ENCODE assay signal across 26 mouse cellular contexts in the genomic region with DNA sequence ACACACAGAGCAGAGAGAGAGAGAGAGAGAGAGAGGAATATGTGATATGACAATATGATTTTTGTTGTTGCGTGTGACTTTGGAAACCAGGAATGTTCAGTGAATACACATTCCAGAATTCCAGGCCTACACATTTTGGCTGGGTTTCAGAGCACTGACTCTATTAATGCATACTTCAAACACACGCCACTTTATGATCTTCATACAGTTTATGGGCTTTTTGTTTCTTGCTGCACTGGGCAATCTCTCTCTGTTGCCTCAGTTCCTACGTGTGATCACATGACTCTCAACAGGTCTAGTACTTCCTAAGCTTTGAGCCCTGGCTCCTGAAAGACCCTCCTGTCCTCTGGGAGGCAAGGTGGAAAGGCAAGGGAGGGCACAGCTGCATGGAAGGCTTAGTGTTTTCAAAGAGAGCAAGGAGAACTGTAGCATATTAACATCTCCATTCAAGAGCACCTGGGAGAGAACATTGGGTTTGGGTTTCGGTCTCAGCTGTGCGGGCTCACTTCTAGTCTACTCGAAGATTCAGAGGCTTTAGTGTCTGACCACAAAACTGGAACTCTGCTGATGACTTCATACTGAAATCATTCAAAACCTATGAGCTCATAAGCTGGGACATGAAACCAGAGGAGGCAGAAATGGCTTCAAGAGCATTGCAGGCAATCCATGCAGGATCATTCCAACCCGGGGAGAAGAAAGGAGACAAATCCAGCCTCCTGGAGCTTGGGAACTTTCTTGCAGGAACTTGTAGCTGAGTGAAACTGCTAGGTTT.
A peak's percentile ranks its signal among the peaks of the same experiment; 100 is the strongest.
DNase-seq lines count a peak whose midpoint lies in the region; ATAC-seq and TF ChIP-seq lines count a peak whose summit lies in the region.
"Had no signal": no experiment of that assay in that cellular context is flagged by ENCODE, and none has a peak within 500 bp of the region (broad histone marks: within the 10 kb centered on the region; RNA-seq: fewer than 3 reads in every experiment).

No protein-coding gene starts in this region.

- DNase-seq in limb, embryonic 10.5 days (ENCODE audit: low spot score): no peak
- peak; percentile 7 for DNase-seq in neural tube, embryonic 10.5 days (ENCODE audit: extremely low spot score, low spot score)
- peak; percentile 69 for DNase-seq in embryonic facial prominence, embryonic 14.5 days (ENCODE audit: low spot score)
- no peak for DNase-seq in adrenal gland, postnatal 14 days
- DNase-seq in spleen, adult 18-20 months: no peak
- DNase-seq: adrenal gland, postnatal 25 days; cerebellum, adult 18-20 months; cerebellum, postnatal 14 days; heart, postnatal 10 days; kidney, postnatal 4 days; left cerebral cortex, postnatal 4 days; liver, postnatal 0 days; midbrain, embryonic 14.5 days; right cerebral cortex, adult 18-20 months; thymus, adult 18-20 months; thymus, postnatal 25 days had no signal

- 73% methylated on average over 7 of the region's 7 CpGs for WGBS in limb, embryonic 12.5 days
- 87% methylated on average over 7 of the region's 7 CpGs for WGBS in limb, embryonic 10.5 days
- 87% methylated on average over 7 of the region's 7 CpGs for whole genome bisulfite sequencing in neural tube, embryonic 15.5 days
- WGBS in embryonic facial prominence, embryonic 14.5 days: 65% methylated on average over 7 of the region's 7 CpGs

- H3ac ChIP-seq in myocyte (ENCODE audit: control insufficient read depth, insufficient read length): no peak overlapping the region

- H3K36me3 ChIP-seq in limb, embryonic 12.5 days: no peaks in the 10 kb centered on the region
- H3K36me3 ChIP-seq in limb, embryonic 10.5 days: no peaks in the 10 kb centered on the region
- H3K36me3 ChIP-seq in neural tube, embryonic 15.5 days: no peaks in the 10 kb centered on the region
- H3K36me3 ChIP-seq in embryonic facial prominence, embryonic 14.5 days (ENCODE audit: control insufficient read depth, insufficient read depth, low read length): no peaks in the 10 kb centered on the region
- H3K36me3 ChIP-seq in myocyte (ENCODE audit: control insufficient read depth, insufficient read depth): no peaks in the 10 kb centered on the region
- H3K36me3 ChIP-seq: forebrain, embryonic 10.5 days; forebrain, embryonic 15.5 days; heart, embryonic 13.5 days; liver, embryonic 12.5 days had no signal

- no peak for ATAC-seq in limb, embryonic 12.5 days (ENCODE audit: insufficient number of reproducible peaks, insufficient read depth, low FRiP score, low TSS enrichment, low read depth)
- ATAC-seq in neural tube, embryonic 15.5 days (ENCODE audit: low FRiP score): no peak
- ATAC-seq in embryonic facial prominence, embryonic 14.5 days (ENCODE audit: low read depth): peak; percentile 28
- ATAC-seq: forebrain, embryonic 15.5 days; intestine, postnatal 0 days; liver, embryonic 12.5 days; liver, postnatal 0 days had no signal

- no peak overlapping the region for H3K4me3 ChIP-seq in limb, embryonic 12.5 days (replicated peaks)
- H3K4me3 ChIP-seq in limb, embryonic 10.5 days: no peak overlapping the region
- H3K4me3 ChIP-seq in neural tube, embryonic 15.5 days (replicated peaks): no peak overlapping the region
- H3K4me3 ChIP-seq in embryonic facial prominence, embryonic 14.5 days (ENCODE audit: low read depth, low read length): no peak overlapping the region
- H3K4me3 ChIP-seq in myocyte: no peak overlapping the region
- H3K4me3 ChIP-seq: forebrain, embryonic 10.5 days; forebrain, embryonic 15.5 days; heart, embryonic 13.5 days; liver, embryonic 12.5 days had no signal

- H3K27me3 ChIP-seq in limb, embryonic 12.5 days: no peaks in the 10 kb centered on the region
- H3K27me3 ChIP-seq in limb, embryonic 10.5 days (ENCODE audit: low read depth, poor library complexity, severe bottlenecking): no peaks in the 10 kb centered on the region
- H3K27me3 ChIP-seq in neural tube, embryonic 15.5 days (replicated peaks): no peaks in the 10 kb centered on the region
- no peaks in the 10 kb centered on the region for H3K27me3 ChIP-seq in embryonic facial prominence, embryonic 14.5 days (replicated peaks; ENCODE audit: control insufficient read depth, insufficient read depth, low read length)
- no peaks in the 10 kb centered on the region for H3K27me3 ChIP-seq in myocyte (ENCODE audit: control insufficient read depth, insufficient read depth, insufficient read length)
- H3K27me3 ChIP-seq: forebrain, embryonic 15.5 days; heart, embryonic 13.5 days; liver, embryonic 12.5 days had no signal

- H3K79me2 ChIP-seq in myocyte (ENCODE audit: control insufficient read depth, insufficient read depth): no peaks in the 10 kb centered on the region

- no peak overlapping the region for H3K4me2 ChIP-seq in limb, embryonic 12.5 days
- H3K4me2 ChIP-seq in neural tube, embryonic 15.5 days: no peak overlapping the region
- H3K4me2 ChIP-seq in embryonic facial prominence, embryonic 14.5 days (ENCODE audit: low read depth, low read length): no peak overlapping the region
- H3K4me2 ChIP-seq in myocyte (ENCODE audit: low read depth): peak overlapping the region; percentile 22
- H3K4me2 ChIP-seq: forebrain, embryonic 15.5 days; heart, embryonic 13.5 days; hindbrain, embryonic 14.5 days; liver, embryonic 12.5 days had no signal

- TF ChIP-seq POLR2A in myocyte (IDR thresholded peaks at IDR 0.05; ENCODE audit: insufficient read length, low read depth): no peak

- H3K27ac ChIP-seq in limb, embryonic 12.5 days: 0 out of 2 replicates have a peak overlapping the region, but pooled peaks have one; percentile 20
- H3K27ac ChIP-seq in limb, embryonic 10.5 days: no peak overlapping the region
- H3K27ac ChIP-seq in neural tube, embryonic 15.5 days (replicated peaks): no peak overlapping the region
- peak overlapping the region; percentile 56 for H3K27ac ChIP-seq in embryonic facial prominence, embryonic 14.5 days (replicated peaks; ENCODE audit: low read depth, low read length)
- H3K27ac ChIP-seq: forebrain, embryonic 10.5 days; forebrain, embryonic 15.5 days; heart, embryonic 13.5 days; hindbrain, embryonic 14.5 days; liver, embryonic 12.5 days; stomach, postnatal 0 days had no signal

- no peaks in the 10 kb centered on the region for H3K9me3 ChIP-seq in limb, embryonic 12.5 days
- no peaks in the 10 kb centered on the region for H3K9me3 ChIP-seq in limb, embryonic 10.5 days (replicated peaks)
- H3K9me3 ChIP-seq in neural tube, embryonic 15.5 days (replicated peaks): no peaks in the 10 kb centered on the region
- H3K9me3 ChIP-seq in embryonic facial prominence, embryonic 14.5 days (ENCODE audit: control insufficient read depth, low read length): no peaks in the 10 kb centered on the region
- H3K9me3 ChIP-seq: forebrain, embryonic 10.5 days; forebrain, embryonic 15.5 days; heart, embryonic 13.5 days; liver, embryonic 12.5 days had no signal

- peaks cover 16% of the 10 kb centered on the region for H3K4me1 ChIP-seq in limb, embryonic 12.5 days (replicated peaks)
- H3K4me1 ChIP-seq in limb, embryonic 10.5 days: peaks cover 13% of the 10 kb centered on the region
- no peaks in the 10 kb centered on the region for H3K4me1 ChIP-seq in neural tube, embryonic 15.5 days
- H3K4me1 ChIP-seq in embryonic facial prominence, embryonic 14.5 days (ENCODE audit: control insufficient read depth, insufficient read depth, low read length): peaks cover 23% of the 10 kb centered on the region
- H3K4me1 ChIP-seq: forebrain, embryonic 15.5 days; liver, embryonic 12.5 days had no signal

- H3K9ac ChIP-seq in limb, embryonic 12.5 days (replicated peaks): no peak overlapping the region
- no peak overlapping the region for H3K9ac ChIP-seq in neural tube, embryonic 15.5 days (replicated peaks)
- H3K9ac ChIP-seq in embryonic facial prominence, embryonic 14.5 days (ENCODE audit: low read depth, low read length): no peak overlapping the region
- H3K9ac ChIP-seq: forebrain, embryonic 15.5 days; heart, embryonic 13.5 days; hindbrain, embryonic 14.5 days; liver, embryonic 12.5 days; liver, postnatal 0 days had no signal

TF ChIP-seq in myocyte, 11 proteins besides CTCF, POLR2A, EP300 and RAD21:
- TF ChIP-seq CEBPB (IDR thresholded peaks at IDR 0.05; ENCODE audit: insufficient read depth, poor library complexity, severe bottlenecking): no peak
- TF ChIP-seq SRF (IDR thresholded peaks at IDR 0.05; ENCODE audit: control insufficient read depth, insufficient read length, low read depth): no peak
- TF ChIP-seq REST (IDR thresholded peaks at IDR 0.05; ENCODE audit: insufficient read depth, insufficient read length): no peak
- TF ChIP-seq USF1 (IDR thresholded peaks at IDR 0.05; ENCODE audit: low read depth): peak; percentile 62
- TF ChIP-seq E2F4 (IDR thresholded peaks at IDR 0.05; ENCODE audit: insufficient read depth): no peak
- no peak for TF ChIP-seq MYOG (IDR thresholded peaks at IDR 0.05; ENCODE audit: control insufficient read depth in 1 of 3, insufficient read depth in 1 of 3, insufficient read length in 2 of 3, low read depth in 2 of 3)
- no peak for TF ChIP-seq TCF3 (IDR thresholded peaks at IDR 0.05; ENCODE audit: insufficient read length, low read depth)
- peak in 1 of 3 experiments; percentile 34 for TF ChIP-seq MYOD1 (IDR thresholded peaks at IDR 0.05; ENCODE audit: control insufficient read depth in 1 of 3, insufficient read length in 2 of 3, low read depth in 2 of 3)
- no peak for TF ChIP-seq MAX (IDR thresholded peaks at IDR 0.05; ENCODE audit: low read depth)
- no peak for TF ChIP-seq TCF12 (IDR thresholded peaks at IDR 0.05; ENCODE audit: insufficient read depth, poor library complexity, severe bottlenecking)
- no peak for TF ChIP-seq POLR2AphosphoS2 (IDR thresholded peaks at IDR 0.05; ENCODE audit: insufficient read length, low read depth)

Comparison
In these comparisons a context has a peak if more than half of its experiments do, and no peak if none do; other contexts are left out.
1. H3K27ac ChIP-seq: peak in limb, embryonic 12.5 days (single experiment) and embryonic facial prominence, embryonic 14.5 days (single experiment); none in limb, embryonic 10.5 days (single experiment) and neural tube, embryonic 15.5 days (single experiment).
2. DNase-seq: peak in neural tube, embryonic 10.5 days (single experiment) and embryonic facial prominence, embryonic 14.5 days (single experiment); none in limb, embryonic 10.5 days (single experiment), adrenal gland, postnatal 14 days (single experiment) and spleen, adult 18-20 months (0 of 2).